Mouse (Mus musculus) C2C12 (cell line): ENCODE measurements around the gene Mgst3.

Experiments
- CTCF ChIP-seq: IDR thresholded peaks from one replicate; pipeline ENCODE4 v1.5.1; 2011; ENCODE audit not compliant: control insufficient read depth, insufficient read depth, insufficient read length
- MYOD1 ChIP-seq: IDR thresholded peaks from one replicate; pipeline ENCODE4 v1.6.1; 2011; ENCODE audit warnings: low read depth; ENCODE audit not compliant: control insufficient read depth, insufficient read length
- USF1 ChIP-seq: IDR thresholded peaks from one replicate; pipeline ENCODE4 v1.6.1; 2011; ENCODE audit warnings: low read depth, mild to moderate bottlenecking, control low read depth, moderate library complexity

GRCm38 (mm10) chr1:167340910-167341528 is 52.6 kb downstream of the Mgst3 start:
- TF ChIP-seq CTCF (no peak), USF1 (no peak), MYOD1 (no peak)
